Mouse (Mus musculus) hindbrain, embryonic 12.5 days (tissue): ENCODE results near the gene Tbl1x. TPM values are rescaled to one million over a fixed set of nuclear protein-coding genes. Genes with fewer than 3 reads are reported as not detected.

Experiments
- ATAC-seq: fragments of 200-750 bp; cut with Nextera tagmentation; 2 replicates; pipeline ENCODE4 v1.8.0; 2017; ENCODE audit warnings: moderate TSS enrichment; ENCODE audit not compliant: low FRiP score
- H3K27ac ChIP-seq: fragments of 300-500 bp; sonication (generic); 2 replicates; pipeline ENCODE4 v1.5.1; 2016; ENCODE audit warnings: mild to moderate bottlenecking
- H3K27me3 ChIP-seq: fragments of 300-500 bp; sonication (generic); 2 replicates; pipeline ENCODE4 v1.6.1; 2016; ENCODE audit warnings: mild to moderate bottlenecking
- H3K36me3 ChIP-seq: fragments of 300-500 bp; sonication (generic); 2 replicates; pipeline ENCODE4 v1.6.1; 2016; ENCODE audit warnings: mild to moderate bottlenecking
- H3K4me1 ChIP-seq: fragments of 300-500 bp; sonication (generic); 2 replicates; pipeline ENCODE4 v1.6.1; 2016
- H3K4me2 ChIP-seq: fragments of 300-500 bp; sonication (generic); replicated peaks from 2 replicates; pipeline ENCODE4 v1.6.1; 2016; ENCODE audit warnings: mild to moderate bottlenecking
- H3K4me3 ChIP-seq: fragments of 300-500 bp; sonication (generic); 2 replicates; pipeline ENCODE4 v1.5.1; 2016; ENCODE audit warnings: mild to moderate bottlenecking
- H3K9ac ChIP-seq: fragments of 300-500 bp; sonication (generic); 2 replicates; pipeline ENCODE4 v1.6.1; 2016; ENCODE audit warnings: mild to moderate bottlenecking, moderate library complexity
- H3K9me3 ChIP-seq: fragments of 300-500 bp; sonication (generic); replicated peaks from 2 replicates; pipeline ENCODE4 v1.6.1; 2016; ENCODE audit warnings: mild to moderate bottlenecking
- WGBS: fragments of 180-500 bp; shearing (Covaris S2); methylation state at CpG from one replicate; pipeline ENCODE4 v1.1.7; 2016; 5-methylcytosine and 5-hydroxymethylcytosine counted together
- polyA plus RNA-seq: library from polyadenylated mRNA; unstranded; fragments of >200 nt; fragmentation: Nextera tagmentation; extraction: Ambion mirVana; gene quantifications from 2 replicates; pipeline ENCODE4 v1.2.1, GENCODE M21; 2016

Tbl1x gene
- polyA plus RNA-seq, 1 experiment from 2014 or later, result 59.8 TPM

DNA sequence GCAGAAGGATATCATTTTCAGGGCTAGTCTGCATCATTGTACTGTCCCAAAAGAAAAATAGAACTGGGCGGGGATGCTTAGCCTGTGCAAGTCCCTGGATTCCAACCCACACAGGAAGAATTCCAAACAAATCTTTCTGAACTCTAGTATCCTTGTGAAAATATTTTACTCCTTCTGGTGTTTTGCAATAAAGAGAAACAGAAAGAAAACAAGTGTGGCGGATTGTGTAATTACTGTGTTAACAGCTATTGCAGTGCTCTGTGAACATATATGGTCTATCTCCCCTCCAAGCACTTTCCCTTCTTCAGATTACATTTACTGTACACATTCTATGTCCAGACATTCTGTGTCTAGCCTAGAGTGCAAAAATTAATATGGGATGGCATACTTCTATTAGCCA is 119.6 kb downstream of the Tbl1x start:
- H3K36me3 ChIP-seq, result no peaks in the 10 kb centered on the region
- H3K9ac ChIP-seq, result no peak overlapping the region
- no peak for ATAC-seq
- no peak overlapping the region for H3K4me2 ChIP-seq
- H3K4me1 ChIP-seq, result no peaks in the 10 kb centered on the region
- H3K27me3 ChIP-seq, result no peaks in the 10 kb centered on the region
- 86% methylated on average over 2 of the region's 2 CpGs for WGBS
- H3K9me3 ChIP-seq, result no peaks in the 10 kb centered on the region
- no peak overlapping the region for H3K27ac ChIP-seq
- H3K4me3 ChIP-seq, result no peak overlapping the region

DNA sequence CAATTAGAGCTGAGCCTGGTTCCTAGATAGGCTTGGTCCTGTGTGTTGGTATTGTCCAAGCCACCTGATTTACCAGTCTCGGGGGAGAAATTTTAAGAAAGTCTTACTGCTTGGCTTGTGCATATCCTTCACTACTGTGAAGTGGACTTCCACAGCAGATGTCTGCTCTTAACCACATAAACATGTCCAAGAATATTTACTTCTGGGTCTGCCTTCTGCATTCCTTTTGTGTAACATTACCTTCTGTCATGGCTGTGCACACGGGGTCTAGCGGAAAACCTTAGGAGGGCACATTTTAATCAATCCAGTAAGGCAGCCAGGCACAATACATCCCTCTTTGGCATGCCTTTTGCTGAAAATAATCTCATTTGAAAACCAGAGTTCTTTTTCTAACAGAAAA is 125.7 kb downstream of the Tbl1x start:
- WGBS, result 77% methylated on average over 3 of the region's 3 CpGs
- Histone ChIP-seq H3K4me1 (no peaks in the 10 kb centered on the region), H3K9ac (no peak overlapping the region), H3K4me2 (no peak overlapping the region), H3K36me3 (no peaks in the 10 kb centered on the region), H3K4me3 (no peak overlapping the region), H3K9me3 (no peaks in the 10 kb centered on the region), H3K27me3 (no peaks in the 10 kb centered on the region), H3K27ac (no peak overlapping the region)
- ATAC-seq, result no peak

DNA sequence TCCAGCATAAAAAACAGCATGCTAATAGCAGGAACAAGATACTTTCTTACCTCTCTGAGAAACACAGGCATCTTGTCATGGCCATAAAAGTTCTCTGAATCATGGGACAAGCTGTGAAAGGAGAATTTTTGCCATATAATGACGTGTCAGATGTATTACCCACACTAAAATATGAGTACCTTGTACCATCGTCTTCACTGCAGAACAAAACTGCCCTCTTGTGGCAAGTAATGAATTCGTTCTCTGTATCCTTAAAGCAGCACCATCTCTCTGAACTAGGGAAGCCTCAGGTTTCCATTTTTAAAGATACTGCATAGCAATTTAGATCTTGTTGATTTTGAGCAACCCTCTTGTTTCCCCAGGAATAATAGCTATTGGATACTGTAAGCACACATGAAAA is 127.3 kb downstream of the Tbl1x start:
- no peak; the same call in 1 of the 2 replicates for ATAC-seq
- H3K27me3 ChIP-seq, result no peaks in the 10 kb centered on the region
- 17% methylated on average over 3 of the region's 3 CpGs for WGBS
- H3K9ac ChIP-seq, result no peak overlapping the region
- H3K9me3 ChIP-seq, result no peaks in the 10 kb centered on the region
- H3K36me3 ChIP-seq, result no peaks in the 10 kb centered on the region
- no peak overlapping the region for H3K4me3 ChIP-seq
- H3K4me1 ChIP-seq, result no peaks in the 10 kb centered on the region
- no peak overlapping the region for H3K4me2 ChIP-seq
- H3K27ac ChIP-seq, result no peak overlapping the region

DNA sequence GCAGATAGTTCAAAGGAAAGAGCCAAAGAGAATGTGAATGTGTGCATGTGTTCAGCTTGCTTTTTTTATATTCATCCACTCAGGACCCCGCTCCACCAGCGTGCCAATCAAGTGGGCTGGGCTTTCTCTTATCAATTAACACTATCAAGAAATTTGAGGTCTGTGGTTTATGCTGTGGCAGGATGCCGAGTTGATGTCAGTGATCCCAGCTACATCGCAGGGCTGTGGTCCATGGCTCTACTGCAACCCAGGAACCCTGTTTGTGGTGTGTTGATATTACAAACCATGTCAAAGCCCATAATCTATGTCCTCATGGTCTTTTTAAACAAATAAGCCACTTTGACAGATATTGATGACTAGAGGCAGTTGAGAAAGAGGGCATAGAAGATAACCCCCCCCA is 129.5 kb downstream of the Tbl1x start:
- Histone ChIP-seq H3K27me3 (no peaks in the 10 kb centered on the region), H3K4me1 (no peaks in the 10 kb centered on the region), H3K9ac (no peak overlapping the region), H3K27ac (no peak overlapping the region), H3K4me2 (no peak overlapping the region), H3K9me3 (no peaks in the 10 kb centered on the region), H3K4me3 (no peak overlapping the region), H3K36me3 (0 out of 2 replicates have a peak, but pooled peaks cover 3% of the 10 kb centered on the region)
- whole genome bisulfite sequencing, result 91% methylated on average over 4 of the region's 4 CpGs
- no peak for ATAC-seq

DNA sequence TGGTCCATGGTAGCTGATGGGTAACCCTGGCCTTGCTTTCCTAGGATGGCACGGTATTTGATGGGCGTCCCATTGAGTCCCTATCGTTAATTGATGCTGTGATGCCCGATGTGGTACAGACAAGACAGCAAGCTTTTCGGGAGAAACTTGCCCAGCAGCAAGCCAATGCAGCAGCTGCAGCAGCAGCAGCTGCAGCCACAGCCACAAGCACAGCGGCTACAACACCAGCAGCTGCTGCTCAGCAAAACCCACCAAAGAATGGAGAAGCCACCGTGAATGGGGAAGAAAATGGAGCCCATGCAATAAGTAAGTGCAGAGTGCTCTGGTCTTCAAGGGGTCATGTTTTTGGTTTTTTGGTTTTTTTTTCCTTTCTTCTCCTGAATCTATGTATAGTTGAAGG is 135.4 kb downstream of the Tbl1x start:
- no peak overlapping the region for H3K4me3 ChIP-seq
- H3K9ac ChIP-seq, result no peak overlapping the region
- WGBS, result 90% methylated on average over 7 of the region's 7 CpGs
- H3K4me2 ChIP-seq, result no peak overlapping the region
- no peaks in the 10 kb centered on the region for H3K9me3 ChIP-seq
- peaks cover 8% of the 10 kb centered on the region; the same call in 1 of the 2 replicates for H3K36me3 ChIP-seq
- no peak overlapping the region for H3K27ac ChIP-seq
- H3K4me1 ChIP-seq, result no peaks in the 10 kb centered on the region
- no peak for ATAC-seq
- no peaks in the 10 kb centered on the region for H3K27me3 ChIP-seq

DNA sequence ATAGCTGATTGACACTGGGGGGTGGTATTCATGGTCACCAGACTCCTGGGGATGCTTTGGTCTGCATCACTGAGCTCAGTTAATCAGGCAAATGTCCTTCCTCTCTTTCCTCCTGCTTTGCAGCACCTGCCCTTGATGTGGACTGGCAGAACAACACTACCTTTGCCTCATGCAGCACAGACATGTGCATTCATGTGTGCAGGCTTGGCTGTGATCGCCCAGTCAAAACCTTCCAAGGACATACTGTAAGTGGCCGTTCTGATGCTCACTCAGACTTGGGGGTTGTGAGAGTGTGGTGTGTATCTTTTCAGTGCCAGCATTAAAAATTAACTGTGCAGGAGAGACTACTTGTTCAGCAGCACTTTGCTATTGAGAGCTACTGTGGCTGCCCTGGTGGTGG is 139.4 kb downstream of the Tbl1x start:
- Histone ChIP-seq H3K4me1 (no peaks in the 10 kb centered on the region), H3K27ac (no peak overlapping the region), H3K4me3 (no peak overlapping the region), H3K36me3 (peaks cover 15% of the 10 kb centered on the region; the same call in 1 of the 2 replicates), H3K4me2 (no peak overlapping the region), H3K9me3 (no peaks in the 10 kb centered on the region), H3K27me3 (no peaks in the 10 kb centered on the region), H3K9ac (no peak overlapping the region)
- no peak for ATAC-seq
- WGBS, result 80% methylated on average over 2 of the region's 2 CpGs

DNA sequence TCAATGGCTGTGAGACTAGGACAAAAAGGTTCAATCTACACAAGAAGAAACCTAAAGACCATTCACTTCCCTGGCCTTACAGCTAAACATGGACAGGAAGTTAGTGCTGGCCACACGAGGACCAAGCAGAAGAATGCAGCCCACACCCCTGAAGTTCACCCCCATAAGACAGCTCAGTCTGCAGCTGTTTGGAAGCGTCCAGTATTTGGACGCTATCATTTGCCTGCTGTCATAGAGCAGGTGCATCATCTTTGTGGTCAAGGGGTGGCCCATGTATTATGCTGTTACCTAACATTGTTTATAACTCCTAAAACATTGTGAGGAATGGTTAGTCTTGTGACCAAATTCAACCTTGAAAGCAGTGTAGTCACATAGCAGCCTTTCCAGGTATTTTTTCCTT is 151.2 kb downstream of the Tbl1x start:
- no peak overlapping the region for H3K9ac ChIP-seq

DNA sequence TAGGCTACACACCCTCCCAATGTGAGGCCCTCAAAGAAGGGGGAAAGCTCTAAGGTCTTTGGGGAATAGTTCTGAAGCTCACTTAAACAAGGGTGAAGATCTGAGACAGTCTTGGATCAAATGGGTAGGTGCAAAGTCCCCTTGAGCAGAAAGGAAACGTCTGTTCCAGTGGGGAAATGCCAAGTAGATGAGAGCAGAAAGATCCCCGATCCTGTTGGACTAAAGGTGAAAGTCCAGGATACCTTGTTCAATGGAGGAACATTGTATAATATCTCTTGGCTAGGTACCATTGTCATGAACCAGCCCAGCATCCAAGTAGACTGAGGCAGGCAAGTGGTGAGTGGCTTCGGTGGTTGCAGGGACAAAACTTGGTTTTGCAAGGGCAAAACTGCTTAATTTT is 152.5 kb downstream of the Tbl1x start:
- Histone ChIP-seq H3K27me3 (no peaks in the 10 kb centered on the region), H3K4me2 (no peak overlapping the region), H3K27ac (no peak overlapping the region), H3K4me3 (no peak overlapping the region), H3K4me1 (no peaks in the 10 kb centered on the region), H3K9ac (no peak overlapping the region), H3K36me3 (peaks cover 18% of the 10 kb centered on the region), H3K9me3 (no peaks in the 10 kb centered on the region)
- 79% methylated on average over 3 of the region's 3 CpGs for WGBS
- no peak for ATAC-seq

More for the DNA sequence above, 151.2 kb downstream of the Tbl1x start:
- no peak overlapping the region for H3K4me3 ChIP-seq
- 85% methylated on average over 3 of the region's 3 CpGs for WGBS
- no peaks in the 10 kb centered on the region for H3K9me3 ChIP-seq
- no peaks in the 10 kb centered on the region for H3K4me1 ChIP-seq
- H3K36me3 ChIP-seq, result peaks cover 19% of the 10 kb centered on the region
- H3K4me2 ChIP-seq, result no peak overlapping the region
- no peak overlapping the region for H3K27ac ChIP-seq
- no peak for ATAC-seq
- no peaks in the 10 kb centered on the region for H3K27me3 ChIP-seq

DNA sequence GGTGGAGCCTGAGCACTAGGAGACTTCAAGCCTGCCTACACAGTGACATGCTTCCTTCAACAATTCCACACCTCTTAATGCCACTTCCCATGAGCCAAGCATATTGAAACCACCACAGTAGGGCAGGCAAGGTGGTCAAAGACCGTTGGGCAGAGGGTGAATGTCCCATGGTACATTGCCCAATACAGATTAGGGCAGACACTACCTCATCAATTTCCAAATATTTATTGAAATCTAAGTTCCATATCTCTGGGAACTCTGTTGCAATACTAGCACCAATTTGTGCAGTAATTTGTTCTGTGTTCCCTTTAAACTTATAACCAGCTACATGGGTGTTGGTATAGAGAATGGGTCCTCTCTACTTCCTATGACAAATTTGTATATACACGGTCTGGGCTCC is 154.2 kb downstream of the Tbl1x start:
- 82% methylated on average over 2 of the region's 2 CpGs for WGBS
- no peaks in the 10 kb centered on the region for H3K4me1 ChIP-seq
- no peak overlapping the region for H3K9ac ChIP-seq
- no peak for ATAC-seq
- no peak overlapping the region for H3K27ac ChIP-seq
- H3K27me3 ChIP-seq, result no peaks in the 10 kb centered on the region
- no peak overlapping the region for H3K4me3 ChIP-seq
- no peaks in the 10 kb centered on the region for H3K9me3 ChIP-seq
- peaks cover 6% of the 10 kb centered on the region; the same call in 1 of the 2 replicates for H3K36me3 ChIP-seq
- H3K4me2 ChIP-seq, result no peak overlapping the region

DNA sequence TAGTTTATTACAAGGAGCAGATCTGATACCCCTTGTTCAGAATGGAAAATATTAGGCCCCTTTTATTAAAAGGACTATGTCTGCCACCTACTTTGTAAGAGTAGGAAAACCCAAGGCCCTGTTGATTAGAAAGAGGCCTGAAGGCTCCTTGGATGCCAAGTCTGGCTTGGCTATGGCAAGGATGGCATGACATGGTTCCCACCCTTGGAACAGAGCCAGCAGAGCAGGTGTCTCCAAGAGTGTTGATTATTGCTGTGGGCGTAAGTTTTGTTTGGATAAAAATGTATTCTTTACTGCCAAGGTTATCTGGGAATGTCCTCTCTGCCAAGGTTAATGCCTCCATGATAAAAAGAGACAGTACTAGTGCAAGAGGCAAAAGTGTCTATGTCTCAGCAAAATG is 156.1 kb downstream of the Tbl1x start:
- Histone ChIP-seq H3K4me2 (no peak overlapping the region), H3K36me3 (peaks cover 3% of the 10 kb centered on the region; the same call in 1 of the 2 replicates), H3K27ac (no peak overlapping the region), H3K9me3 (no peaks in the 10 kb centered on the region), H3K4me1 (no peaks in the 10 kb centered on the region), H3K27me3 (no peaks in the 10 kb centered on the region), H3K4me3 (no peak overlapping the region), H3K9ac (no peak overlapping the region)
- ATAC-seq, result no peak
- 87% methylated on average over 1 of the region's 1 CpGs for WGBS

DNA sequence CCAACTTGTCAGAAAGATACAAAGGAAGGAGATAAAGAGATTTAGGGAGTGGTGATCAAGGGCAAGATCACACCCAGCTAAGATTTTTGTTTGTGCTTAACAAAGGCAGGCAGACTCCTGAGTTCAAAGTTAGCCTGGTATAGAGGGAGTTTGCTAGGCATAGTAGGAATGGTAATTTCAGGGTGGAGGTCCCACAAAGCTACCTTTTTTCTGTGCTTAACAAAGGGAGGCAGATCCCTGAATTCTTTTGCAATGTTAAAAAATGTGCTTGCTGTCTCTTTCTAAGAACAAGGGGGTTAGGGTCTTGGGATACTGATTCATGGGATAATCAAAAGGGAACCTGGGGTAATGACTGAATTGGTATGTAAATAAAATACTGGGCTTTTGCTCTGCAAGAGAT is 156.6 kb downstream of the Tbl1x start:
- H3K27me3 ChIP-seq, result no peaks in the 10 kb centered on the region
- no peak overlapping the region for H3K4me2 ChIP-seq
- no peaks in the 10 kb centered on the region for H3K36me3 ChIP-seq
- no peak for ATAC-seq
- no peaks in the 10 kb centered on the region for H3K4me1 ChIP-seq
- no peak overlapping the region for H3K4me3 ChIP-seq
- H3K27ac ChIP-seq, result no peak overlapping the region
- no peak overlapping the region for H3K9ac ChIP-seq
- H3K9me3 ChIP-seq, result no peaks in the 10 kb centered on the region

DNA sequence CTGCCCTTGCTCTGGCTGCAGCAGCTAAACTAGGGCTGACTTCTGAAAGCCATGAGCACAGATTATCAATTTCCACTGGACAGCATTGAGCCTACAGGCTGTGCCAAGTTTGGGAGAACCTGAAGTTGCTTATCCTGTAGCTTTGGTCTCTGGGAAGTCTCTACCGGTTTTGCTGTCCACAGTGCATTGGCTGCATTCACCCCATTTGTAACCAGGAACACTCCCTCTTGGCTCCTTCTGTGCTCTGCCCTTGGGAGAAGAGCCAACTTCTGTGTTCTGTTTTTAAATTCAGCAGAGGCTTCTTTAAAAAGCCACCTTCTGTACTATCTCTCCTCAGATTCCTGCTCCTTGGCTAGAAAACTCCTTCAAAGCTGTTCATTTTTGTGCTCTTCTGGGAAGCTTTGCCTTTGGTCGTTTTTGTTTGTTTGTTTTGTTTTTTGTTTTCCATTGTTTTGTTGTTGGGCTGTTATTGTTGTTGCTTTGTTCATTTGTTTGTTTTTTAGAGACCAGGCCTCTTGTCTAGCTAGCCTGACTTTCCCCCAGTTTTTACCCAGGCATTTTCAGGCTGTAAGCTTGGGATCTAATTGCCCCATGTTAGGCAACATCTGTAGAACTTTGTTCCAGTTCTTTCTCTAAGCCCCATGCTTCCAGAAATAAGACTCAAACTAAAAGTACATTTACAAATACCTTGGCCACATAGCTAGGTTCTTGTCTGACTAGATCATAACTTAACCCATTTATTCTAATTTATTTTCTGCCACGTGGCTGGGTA is 159.2 kb downstream of the Tbl1x start:
- no peaks in the 10 kb centered on the region for H3K36me3 ChIP-seq
- H3K27me3 ChIP-seq, result no peaks in the 10 kb centered on the region
- no peak for ATAC-seq
- no peaks in the 10 kb centered on the region for H3K4me1 ChIP-seq
- no peak overlapping the region for H3K9ac ChIP-seq
- no peak overlapping the region for H3K4me2 ChIP-seq
- no peak overlapping the region for H3K27ac ChIP-seq
- WGBS, result 63% methylated on average over 3 of the region's 3 CpGs
- no peaks in the 10 kb centered on the region for H3K9me3 ChIP-seq
- no peak overlapping the region for H3K4me3 ChIP-seq
